Mouse (Mus musculus): Measurements from ENCODE around the gene Scgb1a1.

- TF ChIP-seq CTCF (IDR thresholded peaks at IDR 0.05; ENCODE audit: extremely low read depth, insufficient read depth, low read length) (no peak), POLR2A (IDR thresholded peaks at IDR 0.05; ENCODE audit: extremely low read depth, insufficient read depth, low read length) (no peak)
These were observed 20.8 kb upstream of the Scgb1a1 start for GRCm38 (mm10) chr19:9108536-9108935.

All from cortical plate, adult 2 months (tissue).